Mouse (Mus musculus) brain, embryonic 14.5 days (tissue): ENCODE results near the gene Setdb2.

Experiments
- CTCF ChIP-seq: fragments of 200-500 bp; IDR thresholded peaks from 2 replicates; pipeline ENCODE4 v1.5.1; 2012; ENCODE audit warnings: inconsistent platforms, mild to moderate bottlenecking, moderate library complexity, borderline replicate concordance; ENCODE audit not compliant: insufficient read depth, insufficient read length; ENCODE audit errors: extremely low read depth
- POLR2A ChIP-seq: fragments of 200-500 bp; IDR thresholded peaks from 2 replicates; pipeline ENCODE4 v1.6.1; 2012; ENCODE audit warnings: mild to moderate bottlenecking, inconsistent platforms, borderline replicate concordance; ENCODE audit not compliant: poor library complexity, insufficient read depth, insufficient read length, severe bottlenecking; ENCODE audit errors: extremely low read depth

DNA sequence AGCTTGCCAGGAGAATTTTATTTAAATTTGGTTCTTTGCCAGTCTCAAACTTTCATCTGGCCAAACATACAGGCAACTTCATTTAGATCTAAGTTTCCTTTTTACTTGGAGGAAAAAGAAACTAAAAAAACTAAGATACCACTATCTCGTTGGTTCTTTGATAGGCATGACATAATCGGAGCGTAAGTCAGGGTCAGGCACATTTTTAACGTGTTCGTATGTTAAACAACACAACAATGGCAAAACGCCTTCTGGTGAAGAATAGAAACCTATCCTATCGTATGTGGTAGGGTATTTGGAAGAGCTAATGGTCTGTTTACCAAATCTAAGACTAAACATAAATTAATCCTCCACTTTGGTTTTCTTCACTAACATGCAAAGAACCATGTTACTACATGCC is 645 bp downstream of the Setdb2 start:
- no peak for TF ChIP-seq CTCF
- no peak for TF ChIP-seq POLR2A
